Mouse (Mus musculus) kidney, adult 10 weeks (tissue): ENCODE measurements around the gene Gm4707. TPM values are rescaled to one million over a fixed set of nuclear protein-coding genes. Genes with fewer than 3 reads are reported as not detected.

Experiments used
- polyA plus RNA-seq: library from polyadenylated mRNA; stranded (reverse); fragments of 350-450 nt; fragmentation: Illumina TruSeq; extraction: RNeasy Lipid Tissue Mini Kit (QIAGEN cat#74804); gene quantifications from one replicate; pipeline ENCODE4 v1.2.3, GENCODE M21; 2014; ENCODE audit warnings: low read depth, low replicate concordance

Gm4707 gene
- polyA plus RNA-seq = not detected

GRCm38 (mm10) chr17:71459818-71460217, at the start of gene Gm4707:
TSS of gene Gm4707 (minus strand) at chr17:71459918.

GRCm38 (mm10) chr17:71474762-71475704, 15.3 kb upstream of the Gm4707 start, which contains the start of gene Smchd1:
TSS of gene Smchd1 (minus strand) at chr17:71475343.

Other genes starting within 250 kb of the Gm4707 start
- not detected for gene Emilin2, start 147.9 kb downstream of the Gm4707 start, polyA plus RNA-seq
- 52.6 TPM for gene Smchd1, start 15.4 kb upstream of the Gm4707 start, polyA plus RNA-seq
- gene Ndc80, start 66.9 kb upstream of the Gm4707 start, polyA plus RNA-seq = 0.49 TPM
- 0.69 TPM for gene Spdya, start 92.1 kb upstream of the Gm4707 start, polyA plus RNA-seq
- gene Wdr43, start 156.0 kb upstream of the Gm4707 start, polyA plus RNA-seq = 64.6 TPM
- not detected for gene Togaram2, start 213.3 kb upstream of the Gm4707 start, polyA plus RNA-seq